Mouse (Mus musculus) frontal cortex, adult 2 months (tissue): ENCODE measurements around the gene Actr5. TPM values are rescaled to one million over a fixed set of nuclear protein-coding genes. Genes with fewer than 3 reads are reported as not detected.

ENCODE experiments used
- DNase-seq, 2 experiments: peaks; one replicate each; pipeline ENCODE4 v3.0.0; 2022; ENCODE audit warnings: low spot score in 1 of 2; ENCODE audit errors: extremely low spot score in 1 of 2
- polyA plus RNA-seq: library from polyadenylated mRNA; depleted of rRNA; stranded (reverse); fragments of >200 nt; gene quantifications from 2 replicates; pipeline ENCODE4 v1.2.3, GENCODE M21; 2012; rRNA removed

The Actr5 gene
- 10.0 and 10.9 TPM in 2 replicates for polyA plus RNA-seq

- peak; percentile 83 to 92 for DNase-seq
Observed at GRCm38 (mm10) chr2:158624718-158625222, at the start of gene Actr5. Actr5 (plus strand) TSS chr2:158624888.

- DNase-seq: no peak
Observed at GRCm38 (mm10) chr2:158579979-158580378, 44.7 kb upstream of the Actr5 start.

GRCm38 (mm10) chr2:158584621-158585358 lies 39.9 kb upstream of the Actr5 start:
- DNase-seq: no peak

GRCm38 (mm10) chr2:158588524-158589271 lies 36.0 kb upstream of the Actr5 start:
- no peak for DNase-seq

GRCm38 (mm10) chr2:158590495-158590894 lies 34.2 kb upstream of the Actr5 start:
- DNase-seq: no peak

- no peak for DNase-seq
Observed at GRCm38 (mm10) chr2:158591286-158591685, 33.4 kb upstream of the Actr5 start.

GRCm38 (mm10) chr2:158593371-158593770 lies 31.3 kb upstream of the Actr5 start:
- DNase-seq: no peak

GRCm38 (mm10) chr2:158595103-158595502 lies 29.6 kb upstream of the Actr5 start:
- no peak for DNase-seq

- no peak for DNase-seq
Observed at GRCm38 (mm10) chr2:158595577-158595976, 29.1 kb upstream of the Actr5 start.

- no peak for DNase-seq
Observed at GRCm38 (mm10) chr2:158596803-158597202, 27.9 kb upstream of the Actr5 start.

- no peak for DNase-seq
Observed at GRCm38 (mm10) chr2:158600517-158600916, 24.2 kb upstream of the Actr5 start.

- no peak for DNase-seq
Observed at GRCm38 (mm10) chr2:158601326-158601725, 23.4 kb upstream of the Actr5 start.

- no peak for DNase-seq
Observed at GRCm38 (mm10) chr2:158602663-158603062, 22.0 kb upstream of the Actr5 start.

GRCm38 (mm10) chr2:158606511-158606964 lies 18.1 kb upstream of the Actr5 start:
- DNase-seq: no peak

- DNase-seq: peak in 1 of 2 experiments; percentile 38
Observed at GRCm38 (mm10) chr2:158609681-158610080, 15.0 kb upstream of the Actr5 start.

- peak in 1 of 2 experiments; percentile 51 for DNase-seq
Observed at GRCm38 (mm10) chr2:158610488-158611325, 14.0 kb upstream of the Actr5 start, which contains the start of gene Slc32a1. Slc32a1 (plus strand) TSS chr2:158610767.

- no peak for DNase-seq
Observed at GRCm38 (mm10) chr2:158611326-158611719, 13.4 kb upstream of the Actr5 start.

GRCm38 (mm10) chr2:158611726-158612670 lies 12.7 kb upstream of the Actr5 start:
- no peak for DNase-seq

- DNase-seq: no peak
Observed at GRCm38 (mm10) chr2:158612671-158613250, 11.9 kb upstream of the Actr5 start.
